Mouse (Mus musculus) heart, adult 2 months (tissue): ENCODE results near the gene Cmya5.

Experiments used
- CTCF ChIP-seq: fragments of 200-600 bp; IDR thresholded peaks from 2 replicates; pipeline ENCODE4 v1.8.1; 2022; ENCODE audit warnings: antibody characterized with exemption, mild to moderate bottlenecking, moderate library complexity
- POLR2A ChIP-seq: fragments of 200-500 bp; IDR thresholded peaks from 2 replicates; pipeline ENCODE4 v1.6.1; 2011; ENCODE audit warnings: mild to moderate bottlenecking, low read depth, low read length, control low read depth; ENCODE audit not compliant: insufficient read depth

- TF ChIP-seq CTCF (no peak), POLR2A (no peak)
These were observed 22.2 kb downstream of the Cmya5 start for GRCm38 (mm10) chr13:93122321-93122720.
